Comparison of ENCODE assay signal across 13 mouse cellular contexts in genomic region chr19:6260428-6260827, GRCm38 (mm10). TPM values are rescaled to one million over a fixed set of nuclear protein-coding genes. Genes with fewer than 3 reads are reported as not detected.
DNase-seq lines count a peak whose midpoint lies in the region; ATAC-seq and TF ChIP-seq lines count a peak whose summit lies in the region.
"Had no signal": no experiment of that assay in that cellular context is flagged by ENCODE, and none has a peak within 500 bp of the region (broad histone marks: within the 10 kb centered on the region; RNA-seq: fewer than 3 reads in every experiment).

No protein-coding gene starts in this region.

- TF ChIP-seq POLR2A in lung, adult 2 months (IDR thresholded peaks at IDR 0.05; ENCODE audit: borderline replicate concordance, extremely low read depth, low read depth, low read length): no peak

- TF ChIP-seq EP300 in stomach, postnatal 0 days (optimal IDR thresholded peaks at IDR 0.05): no peak

- no peak overlapping the region for H3K27ac ChIP-seq in hindbrain, postnatal 0 days
- H3K27ac ChIP-seq in stomach, postnatal 0 days (replicated peaks): no peak overlapping the region
- H3K27ac ChIP-seq: embryonic facial prominence, embryonic 12.5 days; limb, embryonic 15.5 days had no signal

- H3K36me3 ChIP-seq in hindbrain, postnatal 0 days (ENCODE audit: insufficient read depth, low read length): peaks cover 48% of the 10 kb centered on the region
- H3K36me3 ChIP-seq in stomach, postnatal 0 days (ENCODE audit: control insufficient read depth, insufficient read depth, low read length): peaks cover 26% of the 10 kb centered on the region

- H3K4me2 ChIP-seq in hindbrain, postnatal 0 days (ENCODE audit: low read depth, low read length): no peak overlapping the region
- no peak overlapping the region for H3K4me2 ChIP-seq in stomach, postnatal 0 days (replicated peaks; ENCODE audit: low read depth)
- H3K4me2 ChIP-seq: embryonic facial prominence, embryonic 12.5 days; limb, embryonic 15.5 days had no signal

- no peaks in the 10 kb centered on the region for H3K27me3 ChIP-seq in hindbrain, postnatal 0 days (ENCODE audit: insufficient read depth, low read length)
- H3K27me3 ChIP-seq in stomach, postnatal 0 days (ENCODE audit: control insufficient read depth, insufficient read depth, low read length): no peaks in the 10 kb centered on the region
- H3K27me3 ChIP-seq: embryonic facial prominence, embryonic 12.5 days; limb, embryonic 15.5 days had no signal

- no peak for ATAC-seq in cerebellum, adult (ENCODE audit: insufficient number of reproducible peaks, low FRiP score, low TSS enrichment)
- ATAC-seq in hindbrain, postnatal 0 days: 0 out of 2 replicates have a peak, but pooled peaks have one; percentile 18
- ATAC-seq in stomach, postnatal 0 days (ENCODE audit: low FRiP score, low TSS enrichment): no peak

- H3K4me1 ChIP-seq in lung, adult 2 months (ENCODE audit: control insufficient read depth, insufficient read depth, low read length): no peaks in the 10 kb centered on the region
- no peaks in the 10 kb centered on the region for H3K4me1 ChIP-seq in hindbrain, postnatal 0 days (ENCODE audit: insufficient read depth, low read length)
- no peaks in the 10 kb centered on the region for H3K4me1 ChIP-seq in stomach, postnatal 0 days (replicated peaks; ENCODE audit: control insufficient read depth, insufficient read depth)
- H3K4me1 ChIP-seq: embryonic facial prominence, embryonic 12.5 days had no signal

- WGBS in lung, adult 2 months: 65% methylated on average over 2 of the region's 2 CpGs
- WGBS in hindbrain, postnatal 0 days: 72% methylated on average over 2 of the region's 2 CpGs
- WGBS in stomach, postnatal 0 days: 69% methylated on average over 2 of the region's 2 CpGs

- H3K9me3 ChIP-seq in hindbrain, postnatal 0 days (ENCODE audit: low read length): no peaks in the 10 kb centered on the region
- H3K9me3 ChIP-seq in stomach, postnatal 0 days (ENCODE audit: control insufficient read depth, low read length): no peaks in the 10 kb centered on the region
- H3K9me3 ChIP-seq: embryonic facial prominence, embryonic 12.5 days; limb, embryonic 15.5 days had no signal

- H3K9ac ChIP-seq in hindbrain, postnatal 0 days (replicated peaks; ENCODE audit: low read length): no peak overlapping the region
- no peak overlapping the region for H3K9ac ChIP-seq in stomach, postnatal 0 days (ENCODE audit: low read length)
- H3K9ac ChIP-seq: embryonic facial prominence, embryonic 12.5 days; limb, embryonic 15.5 days had no signal

- no peak overlapping the region for H3K4me3 ChIP-seq in lung, adult 2 months (replicated peaks; ENCODE audit: extremely low read depth, low read depth, low read length)
- no peak overlapping the region for H3K4me3 ChIP-seq in hindbrain, postnatal 0 days (ENCODE audit: low read length)
- H3K4me3 ChIP-seq in stomach, postnatal 0 days (ENCODE audit: low read depth, low read length): no peak overlapping the region
- H3K4me3 ChIP-seq: embryonic facial prominence, embryonic 12.5 days; limb, embryonic 15.5 days had no signal

- TF ChIP-seq CTCF in lung, adult 2 months (IDR thresholded peaks at IDR 0.05; ENCODE audit: insufficient read depth, low read length): peak; percentile 41; the same call in 1 of the 2 replicates
- peak; percentile 45; the same call in 1 of the 2 replicates for TF ChIP-seq CTCF in hindbrain, postnatal 0 days (IDR thresholded peaks at IDR 0.05; ENCODE audit: low read depth)
- peak; percentile 59 for TF ChIP-seq CTCF in stomach, postnatal 0 days (IDR thresholded peaks at IDR 0.05; ENCODE audit: low read depth)

- DNase-seq in cerebellum, postnatal 10 days: peak; percentile 78 to 83
- no peak for DNase-seq in lung, adult 2 months
- DNase-seq in lung, postnatal 14 days: no peak
- DNase-seq in hindbrain, postnatal 0 days (ENCODE audit: low spot score): peak; percentile 44
- no peak for DNase-seq in stomach, postnatal 0 days (ENCODE audit: low spot score)
- DNase-seq in urinary bladder, postnatal 4 days (ENCODE audit: low spot score in 2 of 2): no peak
- no peak for DNase-seq in right cerebral cortex, postnatal 36 days (ENCODE audit: low spot score in 2 of 2)

RNA-seq across cellular contexts. Expression of gene Ehd1, which starts 16.1 kb away (rescaled TPM):
- 399 and 593 TPM in 2 replicates for polyA plus RNA-seq in lung, adult 2 months (2012; rRNA removed)
- total RNA-seq in hindbrain, postnatal 0 days (2014; rRNA removed): 127 and 135 TPM in 2 replicates
- polyA plus RNA-seq in hindbrain, postnatal 0 days (2015; fragmentation: Nextera tagmentation; extraction: Ambion mirVana): 76.5 and 77.5 TPM in 2 replicates
- 62.0 and 63.8 TPM in 2 replicates for polyA plus RNA-seq in stomach, postnatal 0 days (2015; fragmentation: Nextera tagmentation; extraction: Ambion mirVana)

RNA-seq across cellular contexts. Expression of gene Atg2a, which starts 19.0 kb away (rescaled TPM):
- 37.0 and 37.7 TPM in 2 replicates for polyA plus RNA-seq in lung, adult 2 months (2012; rRNA removed)
- 38.7 and 43.4 TPM in 2 replicates for total RNA-seq in hindbrain, postnatal 0 days (2014; rRNA removed)
- polyA plus RNA-seq in hindbrain, postnatal 0 days (2015; fragmentation: Nextera tagmentation; extraction: Ambion mirVana): 7.6 and 8.9 TPM in 2 replicates
- 4.8 and 6.0 TPM in 2 replicates for polyA plus RNA-seq in stomach, postnatal 0 days (2015; fragmentation: Nextera tagmentation; extraction: Ambion mirVana)

RNA-seq across cellular contexts. Expression of gene Ppp2r5b, which starts 24.8 kb away (rescaled TPM):
- 58.7 and 88.5 TPM in 2 replicates for polyA plus RNA-seq in lung, adult 2 months (2012; rRNA removed)
- 272 and 321 TPM in 2 replicates for total RNA-seq in hindbrain, postnatal 0 days (2014; rRNA removed)
- 149 and 160 TPM in 2 replicates for polyA plus RNA-seq in hindbrain, postnatal 0 days (2015; fragmentation: Nextera tagmentation; extraction: Ambion mirVana)
- 14.7 and 15.0 TPM in 2 replicates for polyA plus RNA-seq in stomach, postnatal 0 days (2015; fragmentation: Nextera tagmentation; extraction: Ambion mirVana)

RNA-seq across cellular contexts. Expression of gene Gpha2, which starts 34.2 kb away (rescaled TPM):
- 1.7 and 2.6 TPM in 2 replicates for polyA plus RNA-seq in lung, adult 2 months (2012; rRNA removed)
- total RNA-seq in hindbrain, postnatal 0 days (2014; rRNA removed): not detected in 2 replicates
- polyA plus RNA-seq in hindbrain, postnatal 0 days (2015; fragmentation: Nextera tagmentation; extraction: Ambion mirVana): 0.39 and 0.60 TPM in 2 replicates
- 0.17 and 0.46 TPM in 2 replicates for polyA plus RNA-seq in stomach, postnatal 0 days (2015; fragmentation: Nextera tagmentation; extraction: Ambion mirVana)
- total RNA-seq: G1E; heart, postnatal 10 days; neutrophil, adult 5-6 weeks had no signal
- polyA plus RNA-seq: G1E had no signal

RNA-seq across cellular contexts. Expression of gene Cdc42bpg, which starts 45.8 kb away (rescaled TPM):
- polyA plus RNA-seq in lung, adult 2 months (2012; rRNA removed): 132 and 133 TPM in 2 replicates
- 3.1 and 6.0 TPM in 2 replicates for total RNA-seq in hindbrain, postnatal 0 days (2014; rRNA removed)
- polyA plus RNA-seq in hindbrain, postnatal 0 days (2015; fragmentation: Nextera tagmentation; extraction: Ambion mirVana): 0.29 and 0.33 TPM in 2 replicates
- 1.3 and 1.9 TPM in 2 replicates for polyA plus RNA-seq in stomach, postnatal 0 days (2015; fragmentation: Nextera tagmentation; extraction: Ambion mirVana)

Comparison
In these comparisons a context has a peak if more than half of its experiments do, and no peak if none do; other contexts are left out.
1. DNase-seq: peak in cerebellum, postnatal 10 days (2 of 2) and hindbrain, postnatal 0 days (single experiment); none in lung, adult 2 months (single experiment), lung, postnatal 14 days (single experiment), stomach, postnatal 0 days (single experiment), urinary bladder, postnatal 4 days (0 of 2) and right cerebral cortex, postnatal 36 days (0 of 2).
2. Peak in every context shown above with its lines, with median percentiles within 50 percentile points of each other: CTCF ChIP-seq.